Mouse (Mus musculus) left cerebral cortex, adult 8-10 months (tissue): ENCODE measurements at regions not wholly inside any gene's neighbourhood (a gene's known extent, or its start where the extent isn't known, plus 50 kb on each side); places are given as distances from the start of the nearest gene placed in this dataset.

ENCODE experiments used
- DNase-seq, 2 experiments: peaks; one replicate each; pipeline ENCODE4 v3.0.0; 2022; ENCODE audit warnings: low spot score in 2 of 2

DNA sequence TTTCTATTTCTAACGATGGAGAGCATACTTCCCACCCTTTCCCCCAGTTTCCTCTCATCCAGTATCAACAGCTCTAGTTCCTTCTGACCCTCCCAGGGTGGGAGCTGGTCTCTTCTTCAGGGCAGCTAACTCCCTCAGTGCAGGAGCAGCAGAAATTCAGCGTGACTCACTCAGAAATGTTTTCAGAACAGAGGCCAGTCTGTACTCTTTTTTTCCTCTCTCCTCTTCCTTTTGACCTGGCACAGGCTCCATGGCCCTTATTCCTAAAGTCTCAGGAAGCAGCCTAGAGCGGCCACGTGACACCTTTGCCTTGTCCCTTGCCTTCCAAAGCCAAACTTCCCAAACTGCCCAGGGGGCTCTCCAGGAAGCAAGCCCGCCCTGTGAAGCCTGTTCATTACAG is 55.4 kb downstream of the Pja1 start:
- no peak for DNase-seq

DNA sequence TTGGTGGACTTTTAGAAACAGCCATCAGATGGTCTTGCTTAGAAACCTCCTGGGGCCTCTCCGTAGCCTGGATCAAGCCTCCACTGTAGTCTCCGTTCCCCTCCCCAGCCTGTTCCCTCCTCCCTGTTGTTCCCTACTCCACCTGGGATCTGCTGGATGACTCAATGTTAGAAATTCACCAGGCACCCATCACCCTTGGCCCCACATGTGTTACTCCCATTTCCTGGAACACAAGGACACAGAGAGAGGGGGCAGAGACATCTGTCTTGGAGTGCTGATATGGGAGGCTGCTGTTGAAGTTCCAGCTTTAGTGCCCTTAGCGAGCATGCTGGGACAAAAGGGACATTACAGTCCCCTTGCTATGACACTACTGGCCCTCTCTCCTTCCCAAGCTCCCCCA is 60.1 kb downstream of the Pja1 start:
- DNase-seq: no peak

DNA sequence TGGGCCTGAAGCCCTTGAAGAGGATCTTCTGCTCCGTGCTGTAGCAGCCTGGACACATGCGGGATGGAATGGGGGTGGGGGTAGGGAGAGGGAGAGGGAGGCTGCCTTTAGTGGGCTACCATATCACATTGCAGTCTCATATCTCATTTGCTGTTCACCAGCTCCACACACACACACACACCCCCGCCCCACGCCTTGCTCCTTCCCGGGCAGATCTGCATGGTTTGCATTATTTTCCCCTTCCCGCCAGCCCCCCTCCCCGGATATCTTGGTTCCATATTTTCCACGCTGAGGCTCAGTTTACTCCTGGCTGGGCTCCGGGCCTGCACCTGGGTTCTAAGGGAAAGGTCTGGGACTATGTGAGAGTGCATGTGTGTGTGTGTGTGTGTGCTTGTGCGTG is 61.2 kb downstream of the Pja1 start:
- no peak for DNase-seq

DNA sequence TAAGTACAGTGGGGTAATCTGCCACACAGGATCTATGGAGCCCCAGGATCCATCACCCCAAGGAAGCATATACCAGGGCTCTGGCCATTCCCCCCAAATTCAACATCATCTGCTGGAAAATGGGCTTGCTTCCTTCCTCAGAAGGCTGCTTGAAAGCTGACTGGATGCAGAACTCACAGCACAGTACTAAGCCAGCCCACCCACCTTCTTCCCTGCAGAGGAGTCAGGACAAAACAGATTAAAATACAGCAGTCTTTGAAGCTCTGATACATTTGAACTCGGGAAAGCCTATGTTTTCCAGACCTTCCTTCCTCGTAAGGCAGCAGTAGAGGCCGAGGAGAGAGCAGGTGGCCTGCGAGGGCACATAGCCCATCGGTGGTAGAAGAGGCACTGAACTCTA is 61.7 kb downstream of the Pja1 start:
- DNase-seq: no peak

DNA sequence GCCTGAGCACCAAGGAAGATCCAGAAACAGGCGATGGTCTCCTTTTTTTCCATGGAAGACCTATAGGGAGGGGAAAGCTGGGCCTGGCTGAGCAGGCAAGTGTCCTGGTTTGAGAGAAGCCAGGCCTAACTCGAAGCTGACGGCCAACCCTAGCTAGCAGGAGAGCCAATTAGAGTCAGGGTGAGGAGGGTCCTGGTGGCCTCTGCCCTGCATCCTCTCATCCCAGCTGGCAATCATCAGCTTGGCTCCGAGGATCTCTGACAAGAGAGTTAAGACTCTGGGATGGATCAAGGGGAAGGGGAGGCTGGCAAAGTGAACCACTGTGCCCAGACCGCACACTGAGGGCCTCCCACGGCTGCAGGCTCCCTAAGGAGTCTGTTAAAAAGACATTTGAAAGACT is 62.3 kb downstream of the Pja1 start:
- DNase-seq: no peak

DNA sequence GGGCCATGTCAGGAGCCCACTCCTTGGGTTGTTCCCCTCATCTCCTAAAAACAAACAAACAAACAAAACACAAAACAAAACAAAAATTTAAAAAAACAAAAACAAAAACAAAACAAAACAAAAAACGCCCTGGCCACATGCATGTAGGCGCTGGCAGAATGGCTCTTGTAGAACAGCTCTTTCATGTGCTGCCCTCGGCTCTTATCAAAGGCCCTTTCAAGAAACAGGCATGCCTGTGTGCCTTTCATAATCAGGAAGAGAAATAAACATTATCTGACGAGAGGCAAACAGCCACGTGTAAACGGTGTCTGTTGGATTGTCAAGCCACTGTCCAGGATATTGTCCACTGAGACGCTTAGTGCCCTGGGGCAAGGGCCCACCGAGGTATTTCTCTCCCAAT is 65.2 kb downstream of the Pja1 start:
- no peak for DNase-seq

DNA sequence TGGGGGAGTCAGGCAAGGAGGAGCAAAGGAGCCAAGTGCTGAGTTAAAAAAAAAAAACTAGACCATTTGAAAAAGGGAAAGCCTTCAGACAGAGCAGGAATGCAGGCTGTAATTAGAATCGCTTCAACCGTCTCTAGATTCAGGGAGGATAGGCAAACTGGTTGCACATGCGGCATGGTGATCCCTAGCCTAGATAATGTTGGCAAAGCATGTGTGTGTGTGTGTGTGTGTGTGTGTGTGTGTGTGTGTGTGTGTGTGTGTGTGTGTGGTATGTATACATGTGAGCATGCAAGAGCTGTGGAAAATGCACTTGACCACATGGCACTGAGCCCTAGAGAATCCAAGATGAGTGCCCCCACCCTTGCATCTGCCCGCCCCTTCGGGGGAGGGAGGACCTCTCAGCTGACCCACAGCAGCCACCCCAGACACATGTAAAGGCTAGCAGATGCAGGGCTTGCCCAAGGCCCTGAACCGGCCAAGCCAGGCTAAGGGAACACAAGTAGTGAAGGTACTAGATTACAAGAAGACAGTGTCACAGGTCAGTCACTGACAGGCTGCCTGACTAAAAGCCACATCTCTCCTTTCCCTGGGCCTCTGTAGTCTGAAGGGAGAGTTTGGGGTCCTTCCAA is 67.4 kb downstream of the Pja1 start:
- no peak for DNase-seq

DNA sequence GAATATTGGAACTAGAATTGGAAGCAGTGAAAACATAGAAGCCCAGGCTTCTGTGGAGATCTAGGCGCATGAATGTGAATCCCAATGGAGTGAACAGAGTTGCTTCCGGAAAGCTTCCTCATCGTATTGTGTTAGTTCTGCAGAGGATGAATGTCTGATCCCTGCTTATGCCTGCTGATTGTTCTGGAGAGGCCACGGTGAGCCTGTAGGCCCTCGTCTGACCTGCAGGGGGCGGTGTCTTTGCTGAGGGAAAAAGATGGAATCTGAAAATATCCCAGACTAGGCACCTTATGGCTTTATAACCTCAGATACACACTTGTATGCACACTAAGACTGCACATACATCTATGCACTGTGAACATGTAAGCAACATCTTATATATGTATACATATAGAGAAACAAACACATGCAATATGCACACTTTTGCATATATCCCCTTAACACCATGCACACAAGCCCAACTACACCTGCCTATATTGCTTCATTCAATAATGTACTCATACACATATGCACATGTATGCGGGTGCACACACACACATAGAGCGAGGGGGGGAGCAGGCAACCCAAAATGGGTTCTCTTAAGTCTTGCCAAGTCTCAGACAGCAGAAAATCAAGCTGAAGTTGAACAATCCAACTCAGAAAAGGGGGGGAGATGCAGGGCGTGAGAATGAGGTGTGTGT is 68.1 kb downstream of the Pja1 start:
- DNase-seq: no peak

DNA sequence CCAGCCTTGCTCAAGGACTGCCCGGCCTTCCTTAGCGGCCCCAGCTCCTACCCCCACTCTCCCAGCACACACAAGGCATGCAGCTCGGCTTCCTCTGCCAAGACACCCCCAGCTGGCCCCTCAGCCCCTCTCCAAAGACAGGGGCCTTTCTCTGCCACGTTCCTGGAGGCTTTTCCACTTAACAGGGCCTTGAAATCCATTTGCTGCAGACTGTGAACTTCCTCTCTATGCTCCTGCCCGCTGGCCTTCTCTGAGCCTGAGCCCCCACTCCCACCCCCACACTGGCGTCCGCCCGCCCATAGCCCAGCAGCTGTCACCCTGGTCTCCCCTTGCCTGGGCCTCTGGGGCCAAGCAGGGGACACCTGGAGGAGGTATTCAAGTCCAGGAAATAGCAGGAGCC is 73.7 kb downstream of the Pja1 start:
- DNase-seq: no peak

DNA sequence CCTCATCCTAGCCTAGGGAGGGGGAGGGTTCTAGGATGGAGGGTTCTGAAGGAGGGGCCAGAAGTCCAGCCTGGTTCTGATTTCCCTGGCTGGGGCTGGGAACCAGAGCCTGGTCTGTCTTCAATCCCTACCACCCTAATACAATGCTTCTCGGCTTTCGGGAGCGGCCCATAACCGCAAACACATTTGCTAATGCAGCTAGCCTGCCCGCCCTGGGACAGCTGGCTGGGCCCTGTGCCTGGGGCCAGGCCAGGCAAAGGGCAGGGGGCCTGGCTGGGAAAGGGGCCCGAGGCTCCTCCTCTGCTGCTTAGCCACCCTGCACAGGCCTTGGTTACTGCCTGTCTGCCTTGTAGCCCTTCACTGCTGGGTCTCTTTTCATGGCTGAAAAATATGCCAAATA is 74.9 kb downstream of the Pja1 start:
- DNase-seq: no peak

DNA sequence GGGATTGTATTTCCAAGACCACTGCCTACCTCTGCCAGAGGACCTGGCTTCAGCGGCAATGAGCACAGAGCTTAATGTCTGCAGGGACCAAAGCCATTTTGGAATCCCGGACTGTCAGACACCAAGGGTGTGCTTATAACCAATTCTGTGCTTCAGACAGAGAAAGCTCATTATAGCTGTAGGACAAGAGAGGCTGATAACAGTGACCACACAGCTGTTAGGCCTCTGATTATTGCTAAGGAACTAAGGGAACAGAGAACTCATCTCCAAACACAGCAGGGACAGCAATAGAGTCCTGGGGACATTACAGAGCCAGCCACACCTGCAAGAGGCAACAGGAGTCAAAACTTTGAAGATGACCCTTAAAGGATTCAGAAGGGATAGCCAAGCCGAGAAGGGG is 76.0 kb downstream of the Pja1 start:
- DNase-seq: no peak

DNA sequence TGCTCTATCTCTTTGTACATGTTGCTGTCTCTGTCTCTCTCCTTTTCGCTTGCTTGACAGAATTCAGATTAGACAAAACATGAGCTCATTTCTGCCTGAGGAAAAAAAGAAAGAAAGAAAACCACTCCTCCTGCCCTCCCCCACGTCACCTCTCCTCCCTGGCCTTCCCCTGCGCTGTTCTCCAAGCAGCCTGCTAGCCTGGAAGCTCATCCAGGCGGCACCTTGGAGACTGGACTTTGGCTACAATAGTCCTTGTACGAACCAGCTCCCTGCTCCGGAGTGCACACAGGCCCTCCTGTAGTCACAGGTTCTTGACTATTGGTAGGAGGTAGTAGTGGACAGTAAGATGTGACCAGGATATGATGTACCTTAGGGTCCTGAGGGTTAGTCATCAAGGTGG is 79.4 kb downstream of the Pja1 start:
- DNase-seq: no peak

DNA sequence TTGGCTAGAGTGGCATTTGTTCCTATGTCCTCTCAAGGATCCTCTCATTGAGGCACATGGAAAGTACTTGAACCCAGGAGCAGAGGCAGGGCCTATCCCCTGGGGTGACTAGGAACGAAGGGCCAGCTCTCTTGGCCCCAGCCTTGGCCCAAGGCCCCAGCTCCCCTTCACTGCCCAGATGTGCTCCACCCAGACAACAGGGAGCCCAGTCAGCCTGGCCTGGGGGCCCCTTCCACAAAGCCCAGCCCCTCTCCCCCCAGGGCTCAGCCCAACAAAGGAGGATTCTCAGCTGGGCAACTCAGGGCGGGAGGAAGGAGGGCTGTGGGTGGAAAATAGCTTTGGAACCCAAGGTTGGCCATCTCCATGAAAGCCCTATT is 80.6 kb downstream of the Pja1 start:
- no peak for DNase-seq

DNA sequence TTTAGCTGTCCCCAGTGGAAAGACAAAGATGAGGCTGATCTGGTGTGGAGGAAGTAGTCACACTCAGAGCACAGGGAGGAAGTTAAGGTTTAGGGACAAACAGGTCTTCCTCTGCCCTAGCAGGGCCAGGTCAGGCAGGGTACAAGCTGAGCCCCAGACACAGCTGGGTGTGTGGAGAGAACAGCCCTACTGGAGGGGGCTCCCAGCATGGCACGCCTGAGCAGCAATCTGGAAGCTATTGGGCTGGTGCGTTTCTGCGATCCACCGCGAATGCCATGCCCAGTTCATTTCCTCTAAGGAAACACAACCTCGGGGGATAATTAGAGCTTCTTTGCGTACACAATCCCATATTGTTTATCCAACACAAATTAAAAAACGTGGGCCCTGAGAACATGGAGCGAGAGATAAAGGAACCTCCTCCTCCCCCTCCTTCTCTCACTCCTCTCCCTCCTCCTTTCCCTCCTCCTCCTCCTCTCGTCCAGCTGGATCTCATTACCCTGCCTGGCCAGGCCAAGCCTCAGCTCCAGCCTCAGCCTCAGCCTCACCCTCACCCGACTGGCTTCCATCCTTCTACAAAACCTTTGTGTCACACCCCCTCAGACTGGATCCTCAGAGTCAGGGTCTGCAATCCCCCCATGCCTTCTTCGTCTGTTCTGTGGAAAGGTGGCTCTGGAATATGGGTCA is 81.2 kb downstream of the Pja1 start:
- DNase-seq: no peak

DNA sequence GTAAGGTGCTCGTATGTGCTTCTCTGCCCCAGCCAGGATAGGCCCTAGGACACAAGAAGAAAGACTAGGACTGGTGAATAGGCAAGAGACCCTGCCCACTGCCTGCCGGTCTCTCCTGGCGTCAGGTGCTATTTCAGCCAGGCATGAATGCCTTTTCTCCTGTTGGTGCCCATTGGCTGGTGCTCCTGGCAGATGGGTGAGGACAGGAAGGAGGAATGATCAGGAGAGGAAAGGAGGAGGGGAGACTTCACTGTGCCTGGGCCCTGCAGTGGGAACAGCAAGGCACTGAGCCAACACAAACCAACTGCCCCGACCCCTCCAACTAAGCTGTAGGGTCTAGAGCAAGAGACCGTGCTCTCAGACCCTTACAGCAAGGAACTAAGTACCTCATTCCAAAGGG is 100.4 kb downstream of the Pja1 start:
- DNase-seq: no peak

DNA sequence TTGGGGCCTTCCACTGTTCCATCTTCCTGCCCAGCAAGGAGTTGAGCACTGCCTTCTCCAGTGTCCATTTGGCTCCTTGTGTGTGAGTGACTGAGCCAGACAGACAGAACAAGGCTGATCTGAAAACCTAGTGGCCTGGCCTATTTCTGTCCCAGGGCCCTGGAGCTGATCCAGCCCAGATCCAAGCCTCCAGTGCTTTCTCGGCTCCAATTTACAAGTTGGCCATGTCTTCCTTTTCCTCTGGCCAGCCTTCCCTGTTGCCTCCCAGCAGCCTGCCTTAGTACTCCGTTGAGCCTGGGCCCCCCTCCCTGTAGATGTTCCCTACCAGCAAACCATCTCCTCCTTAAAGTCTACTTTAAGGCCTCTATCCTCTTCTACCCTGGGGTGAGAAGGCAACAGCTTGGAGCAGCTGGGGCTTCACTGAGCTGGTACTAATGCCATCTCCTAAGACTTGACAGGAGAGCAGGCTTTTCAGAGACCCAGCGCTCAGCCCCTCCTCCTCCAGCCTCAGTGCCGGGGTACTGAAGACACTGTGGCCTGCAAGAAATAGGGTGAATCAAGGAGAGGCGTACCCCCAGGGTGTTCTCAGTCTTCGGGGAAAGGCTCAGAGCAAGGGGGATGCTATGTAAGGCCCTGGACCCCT is 101.7 kb downstream of the Pja1 start:
- DNase-seq: no peak

DNA sequence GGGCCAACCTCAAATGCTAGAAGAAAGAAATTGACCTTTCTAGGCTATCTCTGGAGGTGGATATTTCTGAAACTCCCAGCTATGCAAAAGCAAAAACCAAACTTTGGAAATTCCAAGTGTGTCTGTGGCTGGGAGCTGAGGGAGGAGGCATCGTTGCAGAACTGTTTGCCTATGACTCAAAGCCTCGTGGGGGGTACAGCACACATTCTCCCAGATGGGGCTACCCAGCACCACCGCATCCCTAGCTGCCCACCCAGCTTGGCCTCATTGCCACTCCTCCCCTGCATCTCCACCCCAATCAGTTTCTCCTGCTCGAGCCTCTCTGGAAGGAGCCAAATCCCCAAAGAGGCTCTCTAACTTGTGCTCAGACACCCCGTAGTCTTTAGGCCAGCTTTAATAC is 107.0 kb downstream of the Pja1 start:
- DNase-seq: peak in 1 of 2 experiments; percentile 22

DNA sequence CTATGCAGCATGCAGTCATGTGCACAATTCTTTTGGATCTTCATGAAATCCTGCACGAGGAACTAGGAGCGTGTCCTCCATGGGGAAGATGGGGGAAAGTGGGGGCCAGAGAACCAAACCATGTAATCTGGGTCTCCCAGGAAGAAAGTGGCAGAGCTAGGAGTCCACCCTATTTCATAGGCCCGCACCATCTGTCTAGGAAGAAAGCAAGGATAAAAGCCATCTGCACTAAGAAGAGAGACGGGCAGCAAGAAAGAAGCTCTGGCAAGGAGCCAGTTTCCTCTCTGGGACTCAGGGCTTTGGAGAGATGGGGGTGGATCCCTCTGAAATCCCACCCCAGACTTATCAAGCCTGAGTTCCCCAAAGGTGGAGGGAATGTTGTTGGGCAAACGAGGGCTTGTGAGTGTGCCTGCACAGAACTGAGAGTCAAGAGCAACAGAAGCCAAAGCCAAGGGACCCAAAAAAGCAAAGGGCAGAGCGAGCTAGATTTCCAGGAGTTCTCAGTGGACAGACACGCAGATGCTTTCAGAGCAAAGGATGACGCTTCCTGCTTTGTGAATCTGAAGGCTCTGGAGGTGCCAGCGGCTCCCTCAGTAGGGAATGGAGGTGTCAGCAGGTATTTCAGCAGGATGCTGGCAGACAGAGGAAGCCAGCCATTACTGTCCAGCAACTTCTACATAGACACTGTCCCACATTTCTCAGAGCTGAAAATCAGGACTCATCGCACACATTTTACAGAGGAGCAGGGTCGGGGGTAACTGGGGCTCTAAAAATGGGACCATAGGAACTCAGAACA is 110.8 kb downstream of the Pja1 start:
- no peak for DNase-seq

DNA sequence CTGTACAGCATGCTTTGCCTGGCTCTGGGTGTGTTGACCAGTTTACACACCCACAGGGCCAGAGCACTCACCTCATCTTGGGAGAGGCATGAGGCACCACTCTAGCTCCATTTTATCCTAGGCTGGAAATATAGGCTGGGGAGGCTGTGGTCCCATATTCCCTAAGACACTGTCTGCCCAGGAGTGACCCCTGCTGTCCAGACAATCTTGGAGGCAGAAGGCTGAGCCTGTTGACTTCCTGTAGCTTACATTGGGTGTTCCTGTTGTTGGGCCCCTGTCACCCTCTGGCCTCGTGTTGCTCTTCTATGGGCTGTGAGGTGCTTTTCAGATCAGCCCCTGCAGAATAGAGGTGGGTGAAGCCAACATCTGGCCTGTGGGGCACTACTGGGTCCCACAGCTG is 112.3 kb downstream of the Pja1 start:
- no peak for DNase-seq

DNA sequence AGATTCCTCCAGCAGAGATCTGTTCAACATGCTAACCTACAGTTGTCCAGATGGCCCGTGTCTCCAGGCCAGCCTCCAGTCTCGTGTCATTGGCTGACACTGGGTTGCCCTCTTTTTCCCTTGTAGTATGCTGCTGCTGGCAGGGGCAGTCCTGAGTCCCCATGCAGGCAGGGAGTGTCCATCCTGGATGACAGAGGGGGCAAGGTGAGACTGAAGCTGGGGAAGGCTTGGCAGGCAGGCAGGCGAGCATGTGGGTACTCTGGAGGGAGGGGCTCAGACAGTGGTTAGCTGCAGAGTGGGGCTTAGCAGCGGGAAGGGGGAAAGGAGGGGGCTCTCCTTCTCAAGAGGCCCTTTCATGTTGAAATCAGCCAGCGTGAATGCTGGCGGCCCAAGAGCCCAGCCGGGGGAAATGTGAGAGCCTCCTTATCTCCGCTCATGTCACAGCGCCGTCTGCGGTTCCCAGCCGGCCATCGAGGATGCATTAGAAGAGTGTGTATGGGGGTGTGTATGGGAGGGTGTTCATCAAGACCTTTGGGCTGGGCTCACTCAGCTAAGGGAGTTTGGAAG is 112.9 kb downstream of the Pja1 start:
- DNase-seq: no peak

DNA sequence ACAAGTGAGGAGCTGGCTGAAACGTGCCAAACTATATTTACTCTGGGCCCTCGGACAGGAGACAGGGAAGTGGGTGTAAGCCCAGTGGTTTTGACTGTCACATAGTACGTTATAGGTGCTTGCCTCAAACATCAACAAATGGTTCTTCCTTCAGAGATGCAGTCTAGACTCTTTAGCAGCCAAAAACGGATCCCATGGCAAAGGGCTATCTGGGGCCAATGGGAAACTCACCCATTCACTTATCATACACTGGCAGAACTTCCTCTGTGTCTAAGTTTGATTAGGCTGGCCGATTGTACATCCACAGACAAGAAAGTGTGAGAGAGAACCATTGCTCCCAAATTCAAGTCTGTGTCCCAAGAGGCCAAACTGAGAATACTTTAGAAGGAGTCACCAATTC is 115.9 kb downstream of the Pja1 start:
- no peak for DNase-seq

DNA sequence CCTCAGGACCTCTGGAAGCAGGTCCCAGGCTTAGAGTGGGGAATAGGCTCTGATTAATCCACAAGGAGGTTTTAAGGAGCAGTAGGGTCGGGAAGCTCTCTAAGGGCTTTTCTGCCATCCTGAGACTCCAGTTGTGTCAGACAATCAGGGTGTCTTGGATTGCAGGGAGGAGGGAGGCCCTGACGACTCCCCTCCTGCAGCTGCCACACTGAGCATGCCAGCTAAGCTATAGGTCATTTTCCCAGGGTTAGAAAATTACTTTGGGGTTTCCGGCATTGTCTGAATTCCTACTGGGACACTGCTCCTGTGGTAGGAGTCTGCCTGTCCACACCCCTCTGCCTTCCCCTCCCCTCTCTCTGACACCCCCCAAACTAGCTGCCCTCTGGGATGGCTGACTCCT is 120.8 kb downstream of the Pja1 start:
- no peak for DNase-seq
